8 mouse cellular contexts compared by ENCODE assay signal in the genomic region with DNA sequence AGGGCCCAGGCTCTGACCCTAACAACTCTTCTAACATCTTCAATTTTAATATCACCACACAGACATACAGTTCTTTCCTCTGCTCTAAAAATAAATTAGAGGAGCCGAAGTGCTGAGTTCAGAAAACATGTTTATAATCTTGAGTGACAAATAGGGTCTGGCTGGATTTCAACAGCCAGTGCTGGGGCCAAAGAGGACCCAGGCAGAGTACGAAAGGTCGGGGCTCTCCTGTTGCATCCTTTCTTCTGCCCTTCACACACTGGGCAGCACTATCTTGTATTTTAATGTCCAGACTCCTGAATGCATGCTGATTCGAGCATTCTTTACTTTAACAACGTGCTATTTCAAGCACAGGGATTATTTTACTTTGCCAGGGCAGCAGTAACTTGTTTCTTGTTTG. TPM values are rescaled to one million over a fixed set of nuclear protein-coding genes. Genes with fewer than 3 reads are reported as not detected.
DNase-seq lines count a peak whose midpoint lies in the region; ATAC-seq lines count a peak whose summit lies in the region.

No protein-coding gene starts in this region.

- no peak overlapping the region for H3K27ac ChIP-seq in limb, embryonic 10.5 days

- H3K36me3 ChIP-seq in limb, embryonic 10.5 days, result no peaks in the 10 kb centered on the region

- H3K4me3 ChIP-seq in limb, embryonic 10.5 days, result no peak overlapping the region

- no peaks in the 10 kb centered on the region for H3K27me3 ChIP-seq in limb, embryonic 10.5 days (ENCODE audit: low read depth, poor library complexity, severe bottlenecking)

- 54% methylated on average over 5 of the region's 5 CpGs for WGBS in limb, embryonic 10.5 days

- no peak for ATAC-seq in granulocyte monocyte progenitor cell, adult 5-6 weeks (replicated peaks; ENCODE audit: poor library complexity, severe bottlenecking)

- peak; percentile 64 for DNase-seq in adrenal gland, postnatal 10 days
- DNase-seq in adrenal gland, adult 18-20 months (ENCODE audit: low spot score in 2 of 2), result no peak
- peak; percentile 79 for DNase-seq in gastrocnemius, postnatal 25 days
- peak; percentile 71 for DNase-seq in kidney, adult 18-20 months
- peak; percentile 58 for DNase-seq in lung, postnatal 10 days
- DNase-seq in cerebellum, adult 8-10 months, result no peak
- no peak for DNase-seq in limb, embryonic 10.5 days (ENCODE audit: low spot score)

- H3K9me3 ChIP-seq in limb, embryonic 10.5 days (replicated peaks), result no peaks in the 10 kb centered on the region

- H3K4me1 ChIP-seq in limb, embryonic 10.5 days, result peaks cover 11% of the 10 kb centered on the region

RNA-seq across cellular contexts. Expression of gene Pdk4, which starts 13.2 kb away (rescaled TPM):
- 100 to 1,000 TPM; 616 to 745 TPM for total RNA-seq in adrenal gland, postnatal 10 days (2021)
- 100 to 1,000 TPM; 290 to 1,000 TPM for total RNA-seq in adrenal gland, adult 18-20 months (2021)
- total RNA-seq in gastrocnemius, postnatal 25 days (2021), result 1,000 to 10,000 TPM; 1,129 to 1,477 TPM
- total RNA-seq in granulocyte monocyte progenitor cell, adult 5-6 weeks (2014; fragmentation: Nextera tagmentation), result not detected in 2 replicates
- not detected in 2 replicates for total RNA-seq in granulocyte monocyte progenitor cell, adult 5-6 weeks (2017)
- polyA plus RNA-seq in limb, embryonic 10.5 days (2016; fragmentation: Nextera tagmentation; extraction: Ambion mirVana), result 0.62 and 1.0 TPM in 2 replicates

Comparison
In these comparisons a context has a peak if more than half of its experiments do, and no peak if none do; other contexts are left out.
1. DNase-seq: peak in adrenal gland, postnatal 10 days (single experiment), gastrocnemius, postnatal 25 days (single experiment), kidney, adult 18-20 months (single experiment) and lung, postnatal 10 days (single experiment); none in adrenal gland, adult 18-20 months (0 of 2), cerebellum, adult 8-10 months (single experiment) and limb, embryonic 10.5 days (single experiment).
2. RNA of gene Pdk4, which starts 13.2 kb away (total RNA-seq): 1,129 to 1,477 TPM in gastrocnemius, postnatal 25 days, 290 to 1,000 TPM in adrenal gland, adult 18-20 months and 616 to 745 TPM in adrenal gland, postnatal 10 days; not detected in granulocyte monocyte progenitor cell, adult 5-6 weeks; every median in the first group is over 100 times any median in the second.